Comparison of ENCODE assay signal across 7 mouse cellular contexts in genomic region chr11:58302774-58303445, GRCm38 (mm10). TPM values are rescaled to one million over a fixed set of nuclear protein-coding genes. Genes with fewer than 3 reads are reported as not detected.
DNase-seq lines count a peak whose midpoint lies in the region; ATAC-seq and TF ChIP-seq lines count a peak whose summit lies in the region.

No protein-coding gene starts in this region.

- no peaks in the 10 kb centered on the region for H3K9me3 ChIP-seq in lung, postnatal 0 days (ENCODE audit: low read length)
- no peaks in the 10 kb centered on the region for H3K9me3 ChIP-seq in limb, embryonic 15.5 days
- H3K9me3 ChIP-seq in stomach, embryonic 15.5 days: no peaks in the 10 kb centered on the region

- peak overlapping the region; percentile 41 for H3K4me3 ChIP-seq in lung, postnatal 0 days (ENCODE audit: low read depth, low read length)
- H3K4me3 ChIP-seq in limb, embryonic 15.5 days: peak overlapping the region; percentile 54
- peak overlapping the region; percentile 70 for H3K4me3 ChIP-seq in stomach, embryonic 15.5 days (replicated peaks)

- DNase-seq in lung, postnatal 0 days (ENCODE audit: low spot score): no peak
- DNase-seq in lung, postnatal 4 days: no peak
- no peak for DNase-seq in adipocyte (ENCODE audit: low spot score)
- no peak for DNase-seq in right cerebral cortex, postnatal 14 days

- peak overlapping the region; percentile 76 for H3K27ac ChIP-seq in lung, postnatal 0 days (ENCODE audit: low read length)
- peak overlapping the region; percentile 93 for H3K27ac ChIP-seq in limb, embryonic 15.5 days
- peak overlapping the region; percentile 97 for H3K27ac ChIP-seq in stomach, embryonic 15.5 days

- H3K9ac ChIP-seq in lung, postnatal 0 days (replicated peaks; ENCODE audit: low read depth): peak overlapping the region; percentile 50
- H3K9ac ChIP-seq in limb, embryonic 15.5 days: peak overlapping the region; percentile 41
- H3K9ac ChIP-seq in stomach, embryonic 15.5 days: peak overlapping the region; percentile 52

- WGBS in lung, postnatal 0 days: under 1% methylated on average over 26 of the region's 26 CpGs
- 1% methylated on average over 26 of the region's 26 CpGs for WGBS in limb, embryonic 15.5 days
- under 1% methylated on average over 26 of the region's 26 CpGs for WGBS in stomach, embryonic 15.5 days

- no peaks in the 10 kb centered on the region for H3K36me3 ChIP-seq in lung, postnatal 0 days (ENCODE audit: insufficient read depth, low read length)
- H3K36me3 ChIP-seq in limb, embryonic 15.5 days: no peaks in the 10 kb centered on the region
- no peaks in the 10 kb centered on the region for H3K36me3 ChIP-seq in stomach, embryonic 15.5 days

- no peaks in the 10 kb centered on the region for H3K27me3 ChIP-seq in lung, postnatal 0 days (replicated peaks; ENCODE audit: insufficient read depth, low read length)
- no peaks in the 10 kb centered on the region for H3K27me3 ChIP-seq in limb, embryonic 15.5 days
- no peaks in the 10 kb centered on the region for H3K27me3 ChIP-seq in stomach, embryonic 15.5 days (replicated peaks)

- ATAC-seq in lung, postnatal 0 days: peak; percentile 21
- peak; percentile 45 for ATAC-seq in erythroid progenitor cell, adult 5-6 weeks (replicated peaks; ENCODE audit: low FRiP score, poor library complexity, severe bottlenecking)
- ATAC-seq in limb, embryonic 15.5 days (ENCODE audit: insufficient number of reproducible peaks, low FRiP score, low TSS enrichment, low read depth): peak; percentile 52
- ATAC-seq in stomach, embryonic 15.5 days (ENCODE audit: insufficient read depth, low FRiP score, low read depth): peak; percentile 27

- H3K4me1 ChIP-seq in lung, postnatal 0 days (ENCODE audit: insufficient read depth, low read depth, low read length): peaks cover 10% of the 10 kb centered on the region
- H3K4me1 ChIP-seq in limb, embryonic 15.5 days: peaks cover 21% of the 10 kb centered on the region
- peaks cover 13% of the 10 kb centered on the region; the same call in 1 of the 2 replicates for H3K4me1 ChIP-seq in stomach, embryonic 15.5 days

- peak overlapping the region; percentile 55 for H3K4me2 ChIP-seq in lung, postnatal 0 days (replicated peaks; ENCODE audit: low read depth, low read length)
- H3K4me2 ChIP-seq in limb, embryonic 15.5 days: peak overlapping the region; percentile 53
- H3K4me2 ChIP-seq in stomach, embryonic 15.5 days: peak overlapping the region; percentile 67

- TF ChIP-seq CTCF in lung, postnatal 0 days (IDR thresholded peaks at IDR 0.05): no peak

- no peak for TF ChIP-seq EP300 in lung, postnatal 0 days (IDR thresholded peaks at IDR 0.05)

RNA-seq across cellular contexts. Expression of gene Zfp692, which starts 4.0 kb away (rescaled TPM):
- 5.6 and 7.1 TPM in 2 replicates for polyA plus RNA-seq in lung, postnatal 0 days (2015; fragmentation: Nextera tagmentation; extraction: Ambion mirVana)
- total RNA-seq in erythroid progenitor cell, adult 5-6 weeks (2015; ENCODE audit: low replicate concordance): 4.6 and 17.7 TPM in 2 replicates
- 17.1 and 19.1 TPM in 2 replicates for total RNA-seq in erythroid progenitor cell, adult 5-6 weeks (2017; ENCODE audit: low replicate concordance)
- polyA plus RNA-seq in limb, embryonic 15.5 days (2015; fragmentation: Nextera tagmentation; extraction: Ambion mirVana): 33.3 and 36.4 TPM in 2 replicates
- 26.9 and 27.5 TPM in 2 replicates for polyA plus RNA-seq in stomach, embryonic 15.5 days (2015; fragmentation: Nextera tagmentation; extraction: Ambion mirVana)

RNA-seq across cellular contexts. Expression of gene Zfp672, which starts 27.2 kb away (rescaled TPM):
- polyA plus RNA-seq in lung, postnatal 0 days (2015; fragmentation: Nextera tagmentation; extraction: Ambion mirVana): 32.0 and 34.7 TPM in 2 replicates
- 75.3 and 80.5 TPM in 2 replicates for total RNA-seq in erythroid progenitor cell, adult 5-6 weeks (2015; ENCODE audit: low replicate concordance)
- total RNA-seq in erythroid progenitor cell, adult 5-6 weeks (2017; ENCODE audit: low replicate concordance): 27.6 and 39.9 TPM in 2 replicates
- 42.3 and 43.2 TPM in 2 replicates for polyA plus RNA-seq in limb, embryonic 15.5 days (2015; fragmentation: Nextera tagmentation; extraction: Ambion mirVana)
- 37.8 and 42.6 TPM in 2 replicates for polyA plus RNA-seq in stomach, embryonic 15.5 days (2015; fragmentation: Nextera tagmentation; extraction: Ambion mirVana)

RNA-seq across cellular contexts. Expression of gene Sh3bp5l, which starts 27.6 kb away (rescaled TPM):
- polyA plus RNA-seq in lung, postnatal 0 days (2015; fragmentation: Nextera tagmentation; extraction: Ambion mirVana): 33.7 and 38.0 TPM in 2 replicates
- 10.5 and 13.3 TPM in 2 replicates for total RNA-seq in erythroid progenitor cell, adult 5-6 weeks (2015; ENCODE audit: low replicate concordance)
- total RNA-seq in erythroid progenitor cell, adult 5-6 weeks (2017; ENCODE audit: low replicate concordance): 19.8 and 118 TPM in 2 replicates
- polyA plus RNA-seq in limb, embryonic 15.5 days (2015; fragmentation: Nextera tagmentation; extraction: Ambion mirVana): 36.8 and 39.9 TPM in 2 replicates
- polyA plus RNA-seq in stomach, embryonic 15.5 days (2015; fragmentation: Nextera tagmentation; extraction: Ambion mirVana): 30.7 and 30.8 TPM in 2 replicates

RNA-seq across cellular contexts. Expression of gene 4930438A08Rik, which starts 28.3 kb away (rescaled TPM):
- polyA plus RNA-seq in lung, postnatal 0 days (2015; fragmentation: Nextera tagmentation; extraction: Ambion mirVana): 0.16 and 0.17 TPM in 2 replicates
- total RNA-seq in erythroid progenitor cell, adult 5-6 weeks (2015; ENCODE audit: low replicate concordance): 4.3 and 10.9 TPM in 2 replicates
- 2.7 and 9.5 TPM in 2 replicates for total RNA-seq in erythroid progenitor cell, adult 5-6 weeks (2017; ENCODE audit: low replicate concordance)
- polyA plus RNA-seq in limb, embryonic 15.5 days (2015; fragmentation: Nextera tagmentation; extraction: Ambion mirVana): 2.5 and 2.8 TPM in 2 replicates
- polyA plus RNA-seq in stomach, embryonic 15.5 days (2015; fragmentation: Nextera tagmentation; extraction: Ambion mirVana): 0.19 and 0.40 TPM in 2 replicates
